Mouse (Mus musculus) heart, postnatal 0 days (tissue): ENCODE measurements around the gene Aldh3a2.

Experiments used
- CTCF ChIP-seq: IDR thresholded peaks from 2 replicates; pipeline ENCODE4 v1.5.1; 2016; ENCODE audit warnings: antibody characterized with exemption, control low read depth, low read depth
- EP300 ChIP-seq: IDR thresholded peaks from 2 replicates; pipeline ENCODE4 v1.6.1; 2016; ENCODE audit warnings: antibody characterized with exemption, low read depth

DNA sequence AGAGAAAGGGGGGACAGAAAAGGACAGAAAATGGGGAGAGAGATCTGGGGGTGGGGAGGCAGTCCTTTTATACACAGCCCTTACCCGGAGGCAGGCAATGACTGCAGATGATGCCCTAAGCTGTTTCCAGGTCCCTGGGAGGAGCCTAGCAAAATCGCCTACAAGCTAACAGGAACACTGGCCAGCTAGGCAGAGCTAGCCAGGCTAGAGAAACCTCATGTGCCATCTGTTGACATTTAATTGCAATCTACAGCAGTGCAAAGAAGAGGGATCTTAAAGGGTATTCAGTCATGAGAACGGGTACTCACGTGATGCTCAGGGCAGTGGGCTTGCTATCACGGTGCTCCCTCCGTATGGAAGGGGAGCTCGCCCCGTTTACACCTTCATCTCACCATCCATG lies 39.4 kb downstream of the Aldh3a2 start:
- TF ChIP-seq CTCF (no peak), EP300 (no peak)
